Mouse (Mus musculus) limb, embryonic 15.5 days (tissue): ENCODE measurements around the gene Ppfia4. TPM values are rescaled to one million over a fixed set of nuclear protein-coding genes. Genes with fewer than 3 reads are reported as not detected.
A peak's percentile ranks its signal among the peaks of the same experiment; 100 is the strongest.

Source experiments
- ATAC-seq: fragments of 200-750 bp; cut with Nextera tagmentation; 2 replicates; pipeline ENCODE4 v1.8.0; 2017; ENCODE audit warnings: low read depth, moderate TSS enrichment; ENCODE audit not compliant: insufficient number of reproducible peaks, low FRiP score, low TSS enrichment
- H3K27ac ChIP-seq: fragments of 300-500 bp; sonication (generic); 2 replicates; pipeline ENCODE4 v1.5.1; 2015; ENCODE audit warnings: moderate library complexity, mild to moderate bottlenecking, inconsistent platforms
- H3K27me3 ChIP-seq: fragments of 300-500 bp; sonication (generic); 2 replicates; pipeline ENCODE4 v1.6.1; 2015; ENCODE audit warnings: inconsistent platforms
- H3K36me3 ChIP-seq: fragments of 300-500 bp; sonication (generic); 2 replicates; pipeline ENCODE4 v1.6.1; 2015; ENCODE audit warnings: inconsistent platforms
- H3K4me1 ChIP-seq: fragments of 300-500 bp; sonication (generic); 2 replicates; pipeline ENCODE4 v1.6.1; 2015; ENCODE audit warnings: inconsistent platforms
- H3K4me2 ChIP-seq: fragments of 300-500 bp; sonication (generic); 2 replicates; pipeline ENCODE4 v1.6.1; 2015; ENCODE audit warnings: mild to moderate bottlenecking, inconsistent platforms
- H3K4me3 ChIP-seq: fragments of 300-500 bp; sonication (generic); 2 replicates; pipeline ENCODE4 v1.5.1; 2015; ENCODE audit warnings: mild to moderate bottlenecking, inconsistent platforms
- H3K9ac ChIP-seq: fragments of 300-500 bp; sonication (generic); 2 replicates; pipeline ENCODE4 v1.6.1; 2015; ENCODE audit warnings: inconsistent platforms
- H3K9me3 ChIP-seq: fragments of 300-500 bp; sonication (generic); 2 replicates; pipeline ENCODE4 v1.6.1; 2016; ENCODE audit warnings: inconsistent platforms
- WGBS: fragments of 180-500 bp; shearing (Covaris S2); methylation state at CpG from one replicate; pipeline ENCODE4 v1.1.7; 2015; 5-methylcytosine and 5-hydroxymethylcytosine counted together
- polyA plus RNA-seq: library from polyadenylated mRNA; unstranded; fragments of >200 nt; fragmentation: Nextera tagmentation; extraction: Ambion mirVana; gene quantifications from 2 replicates; pipeline ENCODE4 v1.2.1, GENCODE M21; 2015

The Ppfia4 gene
- polyA plus RNA-seq, 1 experiment from 2014 or later, result 7.5 TPM

DNA sequence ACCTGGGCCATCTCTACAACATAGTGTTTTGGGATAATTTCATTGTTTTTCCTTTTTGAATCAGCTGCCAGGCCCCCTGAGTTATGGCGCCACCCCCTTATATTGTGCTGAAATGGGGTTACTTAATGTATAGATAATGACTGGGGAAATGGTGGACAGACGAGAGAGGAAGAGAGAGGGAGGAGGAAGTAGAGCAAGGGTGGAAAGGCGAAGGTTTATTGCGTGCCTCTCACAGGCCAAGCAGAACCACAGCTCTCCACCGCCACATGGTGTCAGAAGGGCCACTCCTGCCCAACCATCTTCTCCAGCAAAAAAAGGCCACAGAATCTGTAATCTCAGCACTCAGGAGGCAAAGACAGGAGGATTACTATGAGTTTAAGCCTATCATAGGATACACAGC is 17.5 kb downstream of the Ppfia4 start:
- Histone ChIP-seq H3K9ac (no peak overlapping the region), H3K27me3 (no peaks in the 10 kb centered on the region), H3K27ac (no peak overlapping the region), H3K4me3 (no peak overlapping the region), H3K4me1 (no peaks in the 10 kb centered on the region), H3K36me3 (peaks cover 8% of the 10 kb centered on the region; the same call in 1 of the 2 replicates), H3K9me3 (no peaks in the 10 kb centered on the region), H3K4me2 (no peak overlapping the region)
- no peak for ATAC-seq
- WGBS, result 83% methylated on average over 5 of the region's 5 CpGs

DNA sequence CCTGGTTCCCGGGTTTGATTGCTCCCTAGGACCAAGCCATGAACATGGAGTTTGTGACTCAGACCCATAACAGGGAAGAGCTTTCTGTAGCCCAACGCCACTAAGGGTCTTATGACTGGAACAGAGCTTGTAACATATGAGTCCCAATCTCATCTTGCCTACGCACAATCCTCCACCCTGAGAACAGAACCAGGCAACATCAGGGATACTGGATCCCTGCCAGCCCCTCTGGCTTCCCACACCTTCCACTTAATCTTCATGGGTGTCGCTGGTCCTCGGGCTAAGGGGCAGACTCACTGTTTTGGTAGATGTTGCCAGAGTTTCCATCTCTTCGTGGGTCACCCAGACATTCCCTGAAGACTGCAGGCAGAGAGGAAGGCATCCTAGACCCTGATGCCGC is 21.0 kb downstream of the Ppfia4 start:
- H3K4me2 ChIP-seq, result no peak overlapping the region
- no peak overlapping the region for H3K9ac ChIP-seq
- ATAC-seq, result no peak
- no peak overlapping the region for H3K4me3 ChIP-seq
- H3K9me3 ChIP-seq, result no peaks in the 10 kb centered on the region
- H3K4me1 ChIP-seq, result no peaks in the 10 kb centered on the region
- H3K36me3 ChIP-seq, result peaks cover 8% of the 10 kb centered on the region; the same call in 1 of the 2 replicates
- 84% methylated on average over 7 of the region's 7 CpGs for WGBS
- no peaks in the 10 kb centered on the region for H3K27me3 ChIP-seq
- H3K27ac ChIP-seq, result no peak overlapping the region

DNA sequence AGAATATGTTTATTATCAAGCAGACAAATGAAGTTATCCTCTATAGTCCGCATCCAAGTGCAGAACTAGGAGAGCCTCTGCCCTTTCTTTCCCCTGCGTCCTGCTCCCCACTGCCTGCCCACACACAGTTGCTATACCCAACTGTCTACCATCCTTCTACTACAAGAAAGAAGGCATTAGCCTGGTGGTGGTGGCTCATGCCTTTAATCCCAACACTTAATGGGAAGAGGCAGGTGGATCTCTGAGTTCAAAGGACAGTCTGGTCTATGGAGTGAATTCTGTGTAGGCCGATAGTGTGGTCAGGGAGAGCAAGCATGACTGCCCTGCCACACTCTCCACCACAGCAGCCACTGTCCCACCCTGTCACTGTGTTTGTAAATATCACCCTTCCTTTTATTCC is 22.0 kb downstream of the Ppfia4 start:
- Histone ChIP-seq H3K4me3 (no peak overlapping the region), H3K9ac (no peak overlapping the region), H3K4me1 (no peaks in the 10 kb centered on the region), H3K9me3 (no peaks in the 10 kb centered on the region), H3K4me2 (no peak overlapping the region), H3K27me3 (no peaks in the 10 kb centered on the region), H3K27ac (no peak overlapping the region), H3K36me3 (peaks cover 8% of the 10 kb centered on the region; the same call in 1 of the 2 replicates)
- 96% methylated on average over 3 of the region's 3 CpGs for WGBS
- no peak for ATAC-seq

DNA sequence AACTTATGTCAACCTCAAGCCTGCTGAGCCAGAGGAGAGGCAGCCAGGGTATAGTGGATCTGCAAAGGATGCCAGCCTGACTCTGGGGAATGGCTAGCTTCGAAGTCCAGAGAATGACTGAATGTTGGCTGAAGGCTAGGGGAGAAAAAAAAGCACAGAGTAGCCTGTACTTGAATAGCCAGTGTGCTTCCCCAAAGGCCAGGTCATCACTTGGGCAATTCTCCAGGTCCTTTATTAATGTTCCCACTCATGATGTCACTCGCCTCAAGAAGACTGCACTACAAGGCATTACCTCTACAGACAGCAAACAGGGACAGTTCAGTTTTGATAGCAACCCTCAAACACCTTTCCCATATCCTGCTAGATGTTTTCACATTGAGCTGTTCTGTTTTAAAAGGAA is 22.4 kb downstream of the Ppfia4 start:
- WGBS, result 92% methylated on average over 2 of the region's 2 CpGs
- H3K4me1 ChIP-seq, result no peaks in the 10 kb centered on the region
- no peak overlapping the region for H3K4me3 ChIP-seq
- no peak overlapping the region for H3K4me2 ChIP-seq
- no peak for ATAC-seq
- no peak overlapping the region for H3K9ac ChIP-seq
- no peaks in the 10 kb centered on the region for H3K9me3 ChIP-seq
- H3K36me3 ChIP-seq, result peaks cover 8% of the 10 kb centered on the region; the same call in 1 of the 2 replicates
- no peak overlapping the region for H3K27ac ChIP-seq
- no peaks in the 10 kb centered on the region for H3K27me3 ChIP-seq

DNA sequence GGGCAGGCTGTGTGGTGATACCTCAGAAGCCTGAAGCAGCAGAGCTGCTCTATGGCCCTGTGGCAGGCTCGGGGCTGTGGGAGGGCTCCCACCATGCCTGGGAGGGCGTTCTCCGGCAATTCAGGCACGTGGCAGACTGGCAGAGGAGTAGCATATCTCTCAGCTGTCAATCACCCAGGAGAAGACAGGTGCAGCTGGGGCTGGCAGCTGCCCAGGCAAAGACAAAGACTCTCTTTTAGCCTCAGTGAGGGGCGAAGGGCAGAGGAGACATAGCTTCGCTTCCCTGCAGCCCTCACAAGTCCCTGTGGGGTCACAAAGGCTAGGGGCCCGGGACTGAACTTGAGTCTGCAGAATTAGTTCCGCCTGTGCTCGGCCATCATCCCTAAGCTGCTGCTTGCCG is 25.3 kb downstream of the Ppfia4 start:
- Histone ChIP-seq H3K9ac (no peak overlapping the region), H3K27me3 (no peaks in the 10 kb centered on the region), H3K27ac (no peak overlapping the region), H3K36me3 (peaks cover 9% of the 10 kb centered on the region), H3K4me1 (peaks cover 12% of the 10 kb centered on the region), H3K9me3 (no peaks in the 10 kb centered on the region), H3K4me3 (no peak overlapping the region), H3K4me2 (no peak overlapping the region)
- WGBS, result 63% methylated on average over 10 of the region's 10 CpGs
- peak; percentile 31; the same call in 1 of the 2 replicates for ATAC-seq

DNA sequence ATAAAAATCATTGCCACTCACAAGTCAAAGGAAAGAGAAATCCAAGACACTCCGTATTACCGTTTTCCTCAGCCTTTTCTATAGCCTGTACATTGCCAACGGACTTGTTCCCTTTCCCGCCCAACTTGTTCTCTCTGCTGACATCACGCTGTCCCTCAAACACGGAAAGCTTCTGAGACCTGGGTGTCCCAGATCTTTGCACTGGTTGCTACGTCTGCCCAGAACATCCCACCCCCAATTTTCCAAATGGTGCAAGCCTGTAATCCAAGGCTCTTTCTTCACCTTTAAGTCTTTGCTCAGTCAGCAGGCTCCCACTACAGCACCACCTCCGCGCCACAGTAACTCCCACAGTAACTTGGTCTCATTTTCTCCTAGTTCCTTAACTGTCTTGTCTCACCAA is 27.8 kb downstream of the Ppfia4 start:
- Histone ChIP-seq H3K36me3 (peaks cover 4% of the 10 kb centered on the region; the same call in 1 of the 2 replicates), H3K4me1 (peaks cover 14% of the 10 kb centered on the region), H3K9ac (no peak overlapping the region), H3K27me3 (peaks cover 5% of the 10 kb centered on the region), H3K9me3 (no peaks in the 10 kb centered on the region), H3K4me3 (no peak overlapping the region), H3K4me2 (no peak overlapping the region), H3K27ac (no peak overlapping the region)
- ATAC-seq, result no peak
- WGBS, result 86% methylated on average over 9 of the region's 9 CpGs

DNA sequence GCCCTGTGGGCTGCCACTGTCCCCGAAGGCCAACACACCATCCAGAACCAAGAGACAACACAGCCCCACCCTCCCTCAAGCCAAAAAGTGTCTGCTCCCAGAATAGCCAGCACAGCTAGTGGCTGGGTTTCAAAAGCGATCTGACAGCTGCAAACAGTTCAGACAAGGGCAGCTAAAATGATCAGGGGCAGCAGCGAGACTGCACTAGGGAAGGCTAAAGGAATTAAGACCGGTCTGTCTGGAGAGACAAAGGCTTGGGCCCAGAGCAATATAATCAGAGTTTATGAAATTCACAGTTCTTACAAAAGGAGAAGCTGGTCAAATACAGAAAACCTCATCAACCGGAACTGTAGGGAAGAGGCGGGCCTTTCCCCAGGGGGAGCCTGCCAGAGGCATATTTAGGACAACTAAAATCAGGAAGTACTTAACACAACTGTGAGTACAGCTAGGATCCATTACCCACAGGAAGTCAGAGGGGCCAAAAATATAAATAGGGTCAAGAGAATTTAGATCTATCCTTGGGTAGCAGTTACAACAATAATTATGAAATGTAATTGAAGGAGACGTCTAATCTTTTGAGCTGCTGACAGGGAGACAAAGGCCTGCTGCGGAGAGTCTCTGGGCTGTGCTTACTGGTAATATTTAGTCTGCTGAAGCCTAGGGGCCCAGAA is 30.0 kb downstream of the Ppfia4 start:
- Histone ChIP-seq H3K4me3 (no peak overlapping the region), H3K4me1 (peaks cover 23% of the 10 kb centered on the region), H3K27me3 (peaks cover 22% of the 10 kb centered on the region), H3K9ac (no peak overlapping the region), H3K4me2 (no peak overlapping the region), H3K9me3 (no peaks in the 10 kb centered on the region), H3K36me3 (peaks cover 4% of the 10 kb centered on the region; the same call in 1 of the 2 replicates), H3K27ac (peak overlapping the region; percentile 78)
- ATAC-seq, result 0 out of 2 replicates have a peak, but pooled peaks have one; percentile 17
- WGBS, result 40% methylated on average over 8 of the region's 8 CpGs

DNA sequence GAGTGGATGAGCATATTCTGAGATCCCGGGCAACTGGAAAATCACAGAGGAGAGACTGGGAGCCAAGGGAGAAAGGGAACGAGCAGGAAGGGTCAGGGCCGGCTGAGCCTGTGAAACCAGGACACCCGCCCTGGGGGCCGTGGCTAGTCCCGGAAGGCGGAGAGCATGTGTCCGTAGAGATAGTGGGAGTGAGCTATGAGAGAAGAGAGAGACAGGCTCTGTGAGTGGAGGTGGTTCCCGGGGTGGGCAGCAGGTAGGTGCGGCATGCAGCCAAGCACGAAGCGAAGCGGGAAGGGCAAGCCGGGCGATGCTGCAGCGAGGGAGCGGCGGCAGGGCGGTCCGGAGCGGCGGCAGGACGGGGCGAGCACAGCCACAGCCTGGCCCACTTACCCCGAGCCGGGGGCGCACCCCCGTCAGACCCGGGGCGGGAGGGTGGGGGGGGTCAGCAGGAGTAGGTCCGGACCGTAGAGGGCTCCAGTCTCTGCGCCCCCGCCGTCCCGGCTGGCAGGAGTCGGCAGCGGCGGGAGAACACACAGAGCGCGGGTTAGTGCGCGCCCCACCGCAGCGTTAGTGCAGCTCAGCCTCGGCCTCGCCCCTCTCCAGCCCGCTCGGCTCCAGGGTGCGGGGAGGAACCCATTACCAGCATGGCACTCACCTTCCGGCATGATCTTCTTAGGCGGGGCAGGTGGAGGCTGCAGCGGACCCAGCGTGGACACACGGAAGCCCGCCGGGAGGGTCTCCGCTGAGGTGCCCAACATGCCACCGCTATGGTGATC is 33.9 kb downstream of the Ppfia4 start:
- H3K27ac ChIP-seq, result no peak overlapping the region
- 6% methylated on average over 39 of the region's 59 CpGs for WGBS
- H3K4me3 ChIP-seq, result peak overlapping the region; percentile 49
- H3K4me1 ChIP-seq, result peaks cover 23% of the 10 kb centered on the region
- peak overlapping the region; percentile 35 for H3K9ac ChIP-seq
- H3K4me2 ChIP-seq, result peak overlapping the region; percentile 92
- no peaks in the 10 kb centered on the region for H3K9me3 ChIP-seq
- peaks cover 29% of the 10 kb centered on the region for H3K27me3 ChIP-seq
- no peaks in the 10 kb centered on the region for H3K36me3 ChIP-seq
- ATAC-seq, result peak; percentile 30; the same call in 1 of the 2 replicates

DNA sequence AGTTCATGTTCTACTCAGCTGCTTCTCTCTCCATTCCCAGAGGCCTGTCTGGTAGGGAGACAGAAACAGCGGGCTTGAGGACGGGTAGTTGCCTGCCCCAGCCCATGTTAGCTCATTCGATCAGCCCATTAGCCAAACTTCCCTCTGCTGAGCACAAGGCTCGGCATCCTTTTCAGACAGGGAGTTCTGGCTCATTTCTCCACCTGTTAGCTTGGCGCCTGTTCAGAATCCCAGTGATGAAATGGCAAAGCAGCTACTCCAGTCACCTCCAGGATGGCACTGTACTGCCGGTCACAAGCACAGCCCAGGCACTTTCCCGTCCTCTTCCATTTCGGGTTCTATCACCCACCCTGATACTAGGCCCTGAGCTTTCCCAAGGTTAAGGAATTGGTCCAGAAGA is 35.5 kb downstream of the Ppfia4 start:
- H3K4me1 ChIP-seq, result peaks cover 12% of the 10 kb centered on the region
- peaks cover 29% of the 10 kb centered on the region for H3K27me3 ChIP-seq
- H3K4me3 ChIP-seq, result no peak overlapping the region
- H3K27ac ChIP-seq, result no peak overlapping the region
- no peak overlapping the region for H3K9ac ChIP-seq
- H3K4me2 ChIP-seq, result no peak overlapping the region
- no peak for ATAC-seq
- no peaks in the 10 kb centered on the region for H3K36me3 ChIP-seq
- 73% methylated on average over 8 of the region's 8 CpGs for WGBS
- H3K9me3 ChIP-seq, result no peaks in the 10 kb centered on the region

DNA sequence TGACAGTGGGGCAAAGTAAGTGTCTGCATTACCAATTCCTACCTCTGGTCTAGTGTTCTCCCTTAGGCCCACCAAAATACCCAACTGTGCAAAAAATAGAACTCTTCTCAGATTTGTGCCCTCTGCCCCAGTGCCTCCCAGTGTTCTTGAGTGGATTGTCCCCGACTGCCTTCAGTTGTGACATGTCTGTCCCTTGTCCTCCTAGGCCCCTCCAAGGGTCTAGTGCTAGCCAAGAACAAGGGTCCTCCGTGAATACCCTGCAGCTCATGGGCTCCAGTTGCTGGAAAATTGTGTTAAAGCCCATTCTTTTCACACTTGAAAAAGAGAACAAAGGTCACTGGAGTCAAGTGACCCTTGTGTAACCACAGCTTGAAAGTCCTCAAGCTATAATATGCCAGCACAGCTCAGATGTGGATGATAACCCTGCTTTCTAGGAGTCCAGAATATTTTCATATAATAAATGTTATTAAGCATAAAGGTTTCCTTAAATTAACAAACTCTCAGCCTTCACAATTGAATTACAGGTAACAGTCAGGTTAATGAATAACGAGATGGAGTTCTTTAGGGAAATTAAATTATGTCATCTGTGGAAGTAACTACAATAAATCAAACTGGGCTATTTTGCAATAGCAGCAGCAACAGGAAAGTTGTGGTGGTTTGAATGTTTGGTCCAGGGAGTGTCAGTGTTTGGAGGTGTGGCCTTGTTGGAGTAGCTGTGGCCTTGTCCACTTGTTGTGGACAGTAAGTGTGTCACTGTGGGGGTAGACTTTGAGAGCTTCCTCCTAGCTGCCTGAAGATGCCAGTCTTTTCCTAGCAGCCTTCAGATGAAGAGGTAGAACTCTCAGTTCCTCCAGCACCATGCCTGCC is 38.8 kb downstream of the Ppfia4 start:
- no peak overlapping the region for H3K4me3 ChIP-seq
- H3K4me1 ChIP-seq, result peaks cover 27% of the 10 kb centered on the region
- H3K9me3 ChIP-seq, result no peaks in the 10 kb centered on the region
- H3K27me3 ChIP-seq, result peaks cover 15% of the 10 kb centered on the region
- H3K36me3 ChIP-seq, result no peaks in the 10 kb centered on the region
- no peak overlapping the region for H3K27ac ChIP-seq
- ATAC-seq, result no peak
- WGBS, result 72% methylated on average over 3 of the region's 3 CpGs
- H3K4me2 ChIP-seq, result no peak overlapping the region
- H3K9ac ChIP-seq, result no peak overlapping the region

DNA sequence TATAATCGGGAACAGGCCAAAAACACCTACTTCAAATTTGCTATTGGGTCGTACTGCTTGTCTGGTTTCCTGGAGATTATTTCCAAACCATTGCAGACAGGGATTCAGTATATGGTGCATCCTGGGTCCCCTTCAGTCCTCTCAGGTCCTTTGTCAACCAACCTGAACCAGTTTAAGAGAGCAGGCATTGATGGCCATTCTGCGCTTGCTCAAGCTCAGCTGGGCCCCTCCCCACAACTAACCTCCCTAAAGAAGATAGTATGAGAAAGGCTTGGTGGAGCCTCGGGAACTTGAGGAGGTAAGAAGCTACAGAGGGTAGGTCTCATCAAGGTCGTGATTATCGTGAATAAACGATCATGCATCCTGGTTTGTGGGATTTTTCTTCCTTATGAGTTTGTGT is 39.5 kb downstream of the Ppfia4 start:
- 86% methylated on average over 7 of the region's 7 CpGs for WGBS

More for the DNA sequence above, 39.5 kb downstream of the Ppfia4 start:
- peaks cover 24% of the 10 kb centered on the region for H3K4me1 ChIP-seq
- no peak overlapping the region for H3K27ac ChIP-seq
- peaks cover 12% of the 10 kb centered on the region for H3K27me3 ChIP-seq
- no peak overlapping the region for H3K9ac ChIP-seq
- H3K4me3 ChIP-seq, result no peak overlapping the region
- H3K36me3 ChIP-seq, result no peaks in the 10 kb centered on the region
- no peak for ATAC-seq
- no peaks in the 10 kb centered on the region for H3K9me3 ChIP-seq
- no peak overlapping the region for H3K4me2 ChIP-seq
